Mouse (Mus musculus): ENCODE data around the gene Orc3.

DNA sequence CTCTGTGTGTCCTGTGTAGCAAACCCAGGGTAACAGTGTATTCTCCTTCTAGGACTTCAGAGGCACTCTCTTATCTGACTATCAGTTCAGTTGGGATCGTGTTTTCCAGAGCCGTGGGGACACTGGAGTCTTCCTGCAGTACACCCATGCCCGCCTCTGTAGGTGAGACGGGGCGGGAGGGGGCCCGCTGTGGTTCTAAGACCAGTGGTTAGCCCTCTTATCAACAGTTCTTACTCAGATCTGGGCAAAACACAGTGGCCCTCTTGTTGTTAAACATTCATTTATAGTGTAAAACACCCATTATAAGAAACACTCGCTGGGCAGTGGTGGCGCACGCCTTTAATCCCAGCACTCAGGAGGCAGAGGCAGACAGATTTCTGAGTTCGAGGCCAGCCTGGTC, 41.4 kb upstream of the Orc3 start:
- TF ChIP-seq CTCF (IDR thresholded peaks at IDR 0.05; ENCODE audit: extremely low read depth, insufficient read depth, low read length), result no peak
- TF ChIP-seq POLR2A (IDR thresholded peaks at IDR 0.05; ENCODE audit: extremely low read depth, insufficient read depth, low read length), result no peak
